Mouse (Mus musculus) brain, embryonic 14.5 days (tissue): ENCODE measurements at regions not wholly inside any gene's neighbourhood (a gene's known extent, or its start where the extent isn't known, plus 50 kb on each side); places are given as distances from the start of the nearest gene placed in this dataset.
A peak's percentile ranks its signal among the peaks of the same experiment; 100 is the strongest.

ENCODE experiments used
- DNase-seq: peaks from one replicate; pipeline ENCODE4 v3.0.0-alpha.2; 2011; ENCODE audit warnings: low read depth
- CTCF ChIP-seq: fragments of 200-500 bp; IDR thresholded peaks from 2 replicates; pipeline ENCODE4 v1.5.1; 2012; ENCODE audit warnings: inconsistent platforms, mild to moderate bottlenecking, moderate library complexity, borderline replicate concordance; ENCODE audit not compliant: insufficient read depth, insufficient read length; ENCODE audit errors: extremely low read depth
- POLR2A ChIP-seq: fragments of 200-500 bp; IDR thresholded peaks from 2 replicates; pipeline ENCODE4 v1.6.1; 2012; ENCODE audit warnings: mild to moderate bottlenecking, inconsistent platforms, borderline replicate concordance; ENCODE audit not compliant: poor library complexity, insufficient read depth, insufficient read length, severe bottlenecking; ENCODE audit errors: extremely low read depth

- DNase-seq = no peak
- TF ChIP-seq POLR2A = no peak
- no peak for TF ChIP-seq CTCF
Measured at GRCm38 (mm10) chr9:98684336-98684735, 82.9 kb upstream of the Mrps22 start.

GRCm38 (mm10) chr9:98675612-98676011, 74.2 kb upstream of the Mrps22 start:
- TF ChIP-seq POLR2A (no peak), CTCF (no peak)
- no peak for DNase-seq

- TF ChIP-seq POLR2A (no peak), CTCF (no peak)
- DNase-seq = no peak
Measured at GRCm38 (mm10) chr9:98673461-98674114, 72.1 kb upstream of the Mrps22 start.

- TF ChIP-seq POLR2A = no peak
- no peak for TF ChIP-seq CTCF
- no peak for DNase-seq
Measured at GRCm38 (mm10) chr9:98672361-98672760, 70.9 kb upstream of the Mrps22 start.

GRCm38 (mm10) chr9:98668423-98669330, 67.2 kb upstream of the Mrps22 start:
- TF ChIP-seq POLR2A (no peak), CTCF (no peak)
- peak; percentile 60 for DNase-seq

- DNase-seq = no peak
- no peak for TF ChIP-seq POLR2A
- TF ChIP-seq CTCF = no peak
Measured at GRCm38 (mm10) chr9:98667072-98667471, 65.6 kb upstream of the Mrps22 start.

GRCm38 (mm10) chr9:98663011-98663410, 61.6 kb upstream of the Mrps22 start:
- TF ChIP-seq CTCF = no peak
- TF ChIP-seq POLR2A = no peak
- DNase-seq = no peak

- TF ChIP-seq POLR2A (no peak), CTCF (no peak)
- DNase-seq = no peak
Measured at GRCm38 (mm10) chr9:98651681-98652080, 50.2 kb upstream of the Mrps22 start.
